Mouse (Mus musculus): ENCODE data around the gene Tlr9.

DNA sequence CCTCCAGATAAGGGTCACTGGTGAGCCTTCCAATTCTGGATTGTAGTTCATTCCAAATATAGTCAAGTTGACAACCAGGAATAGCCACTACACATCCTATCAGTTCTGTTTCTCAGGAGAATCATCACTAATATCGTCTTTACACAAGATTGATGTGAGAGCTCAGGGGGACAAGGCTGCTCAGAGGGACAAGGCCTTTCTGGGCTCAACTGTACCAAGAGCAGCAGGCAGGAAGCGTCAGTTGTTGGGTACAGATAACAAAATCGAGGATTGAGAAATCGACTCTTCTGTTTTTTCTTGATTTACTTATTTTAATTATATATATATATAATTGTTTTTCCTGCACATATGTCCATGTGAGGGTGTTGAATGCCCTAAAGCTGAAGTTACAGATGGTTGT is 36.0 kb downstream of the Tlr9 start:
- TF ChIP-seq CTCF (IDR thresholded peaks at IDR 0.05; ENCODE audit: low read depth): no peak
- no peak for TF ChIP-seq EP300 (optimal IDR thresholded peaks at IDR 0.05)

Measured in stomach, postnatal 0 days (tissue).